Mouse (Mus musculus): ENCODE data around the gene Cpm. TPM values are rescaled to one million over a fixed set of nuclear protein-coding genes. Genes with fewer than 3 reads are reported as not detected.

Cpm gene
- total RNA-seq, 2 experiments from 2014 or later: 9.3 to 10.0 TPM

Other genes with a start within 250 kb of the Cpm start
- gene Cpsf6, start 249.5 kb upstream of the Cpm start, total RNA-seq (2021): 10 to 100 TPM; 40.1 to 46.3 TPM
- 10 to 100 TPM; 34.1 to 36.4 TPM for gene Mdm2, start 81.3 kb downstream of the Cpm start, total RNA-seq (2021)
- gene Slc35e3, start 116.9 kb downstream of the Cpm start, total RNA-seq (2021): 1 to 10 TPM; 6.9 to 8.0 TPM
- gene Nup107, start 163.2 kb downstream of the Cpm start, total RNA-seq (2021): 10 to 100 TPM; 13.8 TPM
- 10 to 100 TPM; 42.3 to 50.4 TPM for gene Rap1b, start 216.5 kb downstream of the Cpm start, total RNA-seq (2021)

All from gastrocnemius, postnatal 10 days (tissue).